Mouse (Mus musculus): Measurements from ENCODE around the gene Prl.
"Not testable (repeated sequence)": the region's sequence is repeated elsewhere in the genome, so short reads cannot be mapped to it uniquely, and the experiment has no call there.

The Prl gene

GRCm38 (mm10) chr13:27057270-27057669 is at the start of gene Prl:
Gene Prl (plus strand): TSS chr13:27057570.
- no peak for DNase-seq

DNA sequence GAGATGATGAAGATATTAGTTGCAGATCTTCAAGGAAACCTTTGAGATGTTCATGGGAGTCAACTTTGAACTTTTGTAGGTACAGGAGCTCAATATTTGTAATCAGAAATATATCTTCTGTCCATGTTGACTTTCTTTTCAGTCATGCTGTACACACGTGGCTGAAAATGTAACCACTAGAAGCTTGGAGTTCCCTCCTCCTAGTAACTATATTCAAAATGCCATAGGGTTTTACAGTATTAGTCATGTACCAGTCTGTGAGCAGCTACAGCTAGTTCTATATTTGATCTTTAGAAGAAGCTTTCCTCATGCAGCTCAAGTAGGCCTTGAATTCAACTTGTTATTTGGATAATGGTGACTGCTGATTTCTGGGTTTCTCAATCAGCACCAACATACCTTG is 30.8 kb upstream of the Prl start:
- DNase-seq, result no peak

DNA sequence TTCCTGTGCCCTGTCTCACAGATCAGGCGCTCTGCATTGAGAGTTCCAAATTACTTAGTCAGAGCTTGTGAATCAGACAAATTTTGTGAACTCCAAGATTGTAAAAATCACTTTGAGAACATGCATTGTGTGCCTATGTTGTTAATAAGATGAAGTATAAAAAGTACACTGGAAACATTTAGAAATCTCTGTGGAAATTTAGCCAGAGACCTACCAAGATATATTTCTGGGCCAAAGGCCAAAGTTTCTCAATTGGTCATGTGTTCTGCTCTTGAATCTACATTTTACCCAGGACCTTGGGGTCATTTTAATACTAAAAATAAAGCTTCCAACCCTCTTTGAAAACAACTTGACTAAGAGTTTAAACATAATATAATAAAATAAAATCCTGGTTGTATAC is 30.0 kb upstream of the Prl start:
- no peak for DNase-seq

DNA sequence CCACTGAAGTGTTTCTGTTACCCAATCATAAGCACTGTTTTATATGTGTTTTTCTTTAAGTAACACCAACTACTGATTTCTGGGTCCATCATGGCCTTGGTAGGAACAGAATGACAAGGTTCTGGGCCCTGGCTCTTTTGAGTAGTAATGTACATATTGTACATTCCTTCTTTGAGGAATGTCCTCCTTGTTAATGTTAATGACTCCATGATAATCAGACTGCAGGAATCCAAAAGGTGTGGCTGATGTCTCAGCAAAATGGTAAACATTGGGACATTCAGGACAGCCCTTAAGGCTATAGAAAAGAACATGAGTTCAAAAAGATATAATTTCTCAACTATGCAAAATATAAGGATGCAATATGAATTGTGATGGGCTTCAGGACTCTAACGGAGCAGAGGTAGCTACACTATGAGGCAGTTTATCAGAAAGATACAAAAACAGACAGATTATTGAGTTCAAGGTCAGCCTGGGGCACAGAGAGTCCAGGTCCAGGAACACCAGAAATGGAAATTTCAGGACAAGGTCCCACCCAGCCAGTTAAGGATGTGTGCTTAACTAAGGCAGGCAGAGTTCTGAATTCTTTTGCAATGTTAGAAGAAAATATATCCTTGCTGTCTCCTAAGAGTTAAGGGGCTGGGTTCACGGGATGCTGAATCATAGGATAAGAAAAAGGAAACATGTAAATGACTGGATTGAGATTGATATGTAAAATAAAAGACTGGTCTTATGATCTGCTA is 28.7 kb upstream of the Prl start:
- no peak for DNase-seq

GRCm38 (mm10) chr13:27031101-27031852 is 26.1 kb upstream of the Prl start:
- DNase-seq, result no peak

GRCm38 (mm10) chr13:27031853-27032240 is 25.5 kb upstream of the Prl start:
- DNase-seq, result no peak

DNA sequence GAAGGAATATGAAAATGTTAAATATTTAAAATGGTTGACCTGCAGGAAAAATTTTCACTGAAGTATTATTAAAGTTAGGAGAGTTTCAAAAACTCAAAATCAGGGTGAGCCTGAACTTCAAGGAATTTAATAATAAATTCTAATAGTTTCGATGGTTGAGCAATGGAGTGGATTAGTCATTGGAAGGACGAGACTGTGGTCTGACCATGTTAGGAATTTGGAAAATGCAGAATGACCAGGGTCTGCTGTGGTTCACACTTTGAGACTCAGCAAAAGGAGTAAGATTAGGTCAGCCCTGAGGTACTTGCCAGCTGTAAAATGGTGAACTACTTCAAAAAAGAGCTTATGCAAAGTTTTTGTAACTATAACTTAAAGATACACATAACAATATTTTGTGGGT is 24.4 kb upstream of the Prl start:
- no peak for DNase-seq

GRCm38 (mm10) chr13:27042185-27042584 is 15.2 kb upstream of the Prl start:
- no peak for DNase-seq

DNA sequence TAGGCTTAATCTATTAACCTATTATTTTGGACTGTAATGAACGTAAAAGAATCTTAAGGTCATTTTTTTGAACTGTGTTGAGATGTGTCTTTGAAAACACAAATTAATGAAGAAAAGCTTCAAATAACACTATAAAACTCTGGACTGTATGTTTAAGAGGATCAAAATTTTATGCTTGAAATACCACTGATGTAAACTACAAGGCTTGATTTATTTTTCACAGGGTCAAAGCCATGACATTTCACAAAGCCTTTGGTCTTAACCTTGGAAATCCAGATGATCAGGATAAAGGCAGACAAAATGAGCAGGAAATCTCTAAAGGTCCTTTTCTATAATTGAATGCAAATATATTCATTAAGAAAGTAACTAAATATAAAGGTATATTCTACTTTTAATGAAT is 14.0 kb upstream of the Prl start:
- DNase-seq, result no peak

DNA sequence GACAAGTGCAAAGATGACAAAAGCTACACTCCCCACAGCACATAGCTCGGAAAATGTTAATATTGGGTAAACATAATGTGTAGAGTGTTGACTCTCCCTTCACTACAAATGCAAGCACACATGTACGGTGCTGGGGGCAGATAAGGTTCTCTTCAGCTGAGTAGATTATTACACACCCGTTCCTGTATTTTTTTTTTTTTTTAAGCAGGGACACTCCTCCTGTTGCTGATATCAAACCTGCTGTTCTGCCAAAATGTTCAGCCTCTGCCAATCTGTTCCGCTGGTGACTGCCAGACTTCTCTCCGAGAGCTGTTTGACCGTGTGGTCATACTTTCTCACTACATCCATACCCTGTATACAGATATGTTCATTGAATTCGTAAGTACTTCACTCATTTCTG is 1.8 kb downstream of the Prl start:
- no peak for DNase-seq

DNA sequence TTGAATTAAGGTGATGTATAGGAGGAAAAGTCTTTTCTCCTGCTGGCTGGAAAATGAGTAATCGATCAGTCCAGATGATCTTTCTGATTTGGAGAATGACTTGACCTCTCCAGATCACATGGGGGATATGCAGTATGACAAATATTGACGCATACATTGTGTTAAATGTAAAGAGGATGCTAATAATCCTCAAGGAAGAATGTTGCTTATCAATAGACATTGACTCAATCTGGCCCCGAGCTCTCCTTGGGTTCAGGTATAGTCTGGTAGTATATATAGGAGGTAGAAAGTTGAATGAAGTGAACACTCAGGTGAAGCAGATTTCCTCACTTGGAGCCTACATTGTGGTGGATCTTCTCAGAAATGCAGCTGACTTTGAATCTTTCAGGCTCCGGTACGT is 36.5 kb downstream of the Prl start, which contains the start of gene Prl3d1:
Prl3d1 (plus strand) TSS at position 301 of the 400 bp plus-strand sequence.
- not testable (repeated sequence) for DNase-seq
